Comparison of ENCODE assay signal across 23 mouse cellular contexts in the genomic region with DNA sequence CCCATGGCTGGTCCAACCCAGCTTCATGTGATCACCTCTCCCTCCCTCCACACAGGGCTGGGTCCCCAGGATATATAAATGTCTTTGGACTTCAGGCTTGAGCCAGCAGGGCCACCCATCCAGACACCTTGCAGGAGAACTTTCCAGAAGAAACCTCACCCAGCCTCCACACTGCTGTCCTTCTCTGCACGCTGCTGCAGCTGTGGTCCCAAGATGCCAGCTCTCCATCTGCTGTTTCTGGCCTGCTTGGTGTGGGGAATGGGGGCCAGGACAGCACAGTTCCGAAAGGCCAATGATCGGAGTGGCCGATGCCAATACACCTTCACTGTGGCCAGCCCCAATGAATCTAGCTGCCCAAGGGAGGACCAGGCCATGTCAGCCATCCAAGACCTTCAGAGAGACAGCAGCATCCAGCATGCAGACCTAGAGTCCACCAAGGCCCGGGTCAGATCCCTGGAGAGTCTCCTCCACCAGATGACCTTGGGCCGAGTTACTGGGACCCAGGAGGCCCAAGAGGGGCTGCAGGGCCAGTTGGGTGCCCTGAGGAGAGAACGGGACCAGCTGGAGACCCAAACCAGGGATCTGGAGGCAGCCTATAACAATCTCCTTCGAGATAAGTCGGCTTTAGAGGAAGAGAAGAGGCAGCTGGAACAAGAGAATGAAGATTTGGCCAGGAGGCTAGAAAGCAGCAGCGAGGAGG. TPM values are rescaled to one million over a fixed set of nuclear protein-coding genes. Genes with fewer than 3 reads are reported as not detected.
A peak's percentile ranks its signal among the peaks of the same experiment; 100 is the strongest.
DNase-seq lines count a peak whose midpoint lies in the region; ATAC-seq lines count a peak whose summit lies in the region.
"Had no signal": no experiment of that assay in that cellular context is flagged by ENCODE, and none has a peak within 500 bp of the region (broad histone marks: within the 10 kb centered on the region; RNA-seq: fewer than 3 reads in every experiment).

Gene Myoc (plus strand): TSS at position 105 of the 700 bp plus-strand sequence.

- no peak within 1 kb of the TSS for H3K4me2 ChIP-seq in intestine, embryonic 15.5 days (replicated peaks)
- H3K4me2 ChIP-seq: forebrain, embryonic 15.5 days; neural tube, embryonic 15.5 days had no signal

- H3K4me1 ChIP-seq in heart, embryonic 10.5 days: no peaks in the 10 kb centered on the region
- 0 out of 2 replicates have a peak, but pooled peaks cover 4% of the 10 kb centered on the region for H3K4me1 ChIP-seq in intestine, embryonic 15.5 days (replicated peaks)
- H3K4me1 ChIP-seq: neural tube, embryonic 15.5 days had no signal

- no peak for ATAC-seq in intestine, embryonic 15.5 days
- ATAC-seq: forebrain, embryonic 15.5 days; midbrain, embryonic 16.5 days had no signal

- WGBS in heart, embryonic 10.5 days: 78% methylated on average over 10 of the region's 10 CpGs
- 78% methylated on average over 10 of the region's 10 CpGs for WGBS in intestine, embryonic 15.5 days

- no peak within 1 kb of the TSS for H3K27ac ChIP-seq in heart, embryonic 10.5 days
- H3K27ac ChIP-seq in intestine, embryonic 15.5 days: no peak within 1 kb of the TSS
- H3K27ac ChIP-seq: embryonic facial prominence, embryonic 10.5 days; forebrain, embryonic 15.5 days; kidney, postnatal 0 days; midbrain, embryonic 10.5 days; neural tube, embryonic 15.5 days had no signal

- H3K9me3 ChIP-seq in heart, embryonic 10.5 days: no peaks in the 10 kb centered on the region
- no peaks in the 10 kb centered on the region for H3K9me3 ChIP-seq in intestine, embryonic 15.5 days
- H3K9me3 ChIP-seq: embryonic facial prominence, embryonic 10.5 days; forebrain, embryonic 15.5 days; midbrain, embryonic 10.5 days; neural tube, embryonic 15.5 days had no signal

- DNase-seq in cerebellum, postnatal 10 days: peak; percentile 23 to 42
- DNase-seq in cerebellum, adult 8-10 months: no peak
- DNase-seq in urinary bladder, adult 2 months (ENCODE audit: low spot score): no peak
- DNase-seq in urinary bladder, postnatal 36 days (ENCODE audit: low spot score in 2 of 2): no peak
- DNase-seq in heart, embryonic 10.5 days (ENCODE audit: low spot score): peak; percentile 61
- no peak for DNase-seq in cerebellum, adult 11-12 months
- no peak for DNase-seq in adrenal gland, postnatal 25 days
- DNase-seq: cerebellum, adult 9-10 months; kidney, adult 18-20 months; right cerebral cortex, adult 18-20 months had no signal

- H3K27me3 ChIP-seq in heart, embryonic 10.5 days (ENCODE audit: insufficient read depth, poor library complexity, severe bottlenecking): no peaks in the 10 kb centered on the region
- no peaks in the 10 kb centered on the region for H3K27me3 ChIP-seq in intestine, embryonic 15.5 days (replicated peaks)
- H3K27me3 ChIP-seq: forebrain, embryonic 15.5 days; neural tube, embryonic 15.5 days had no signal

- no peak within 1 kb of the TSS for H3K4me3 ChIP-seq in heart, embryonic 10.5 days
- no peak within 1 kb of the TSS for H3K4me3 ChIP-seq in intestine, embryonic 15.5 days (replicated peaks)
- H3K4me3 ChIP-seq: embryonic facial prominence, embryonic 10.5 days; forebrain, embryonic 15.5 days; midbrain, embryonic 10.5 days; neural tube, embryonic 15.5 days had no signal

- no peak within 1 kb of the TSS for H3K9ac ChIP-seq in intestine, embryonic 15.5 days
- H3K9ac ChIP-seq: forebrain, embryonic 15.5 days; neural tube, embryonic 15.5 days had no signal

- H3K36me3 ChIP-seq in heart, embryonic 10.5 days: no peaks in the 10 kb centered on the region
- H3K36me3 ChIP-seq in intestine, embryonic 15.5 days: no peaks in the 10 kb centered on the region
- H3K36me3 ChIP-seq: embryonic facial prominence, embryonic 10.5 days; forebrain, embryonic 15.5 days; midbrain, embryonic 10.5 days; neural tube, embryonic 15.5 days had no signal

RNA-seq across cellular contexts. Expression of gene Myoc, which starts in this region (rescaled TPM):
- 16.3 and 17.1 TPM in 2 replicates for polyA plus RNA-seq in urinary bladder, adult 2 months (2012; rRNA removed)
- not detected in 2 replicates for polyA plus RNA-seq in heart, embryonic 10.5 days (2016; fragmentation: Nextera tagmentation; extraction: Ambion mirVana)
- 0.10 and 0.21 TPM in 2 replicates for polyA plus RNA-seq in intestine, embryonic 15.5 days (2015; fragmentation: Nextera tagmentation; extraction: Ambion mirVana)
- total RNA-seq in adrenal gland, postnatal 25 days (2021): 1.2 and 1.9 TPM in 2 replicates
- total RNA-seq: common myeloid progenitor, adult 5-6 weeks; liver, adult 2 months had no signal
- polyA plus RNA-seq: embryonic facial prominence, embryonic 10.5 days; forebrain, embryonic 15.5 days; heart, embryonic 14.5 days; hindbrain, embryonic 11.5 days; limb, embryonic 11.5 days; liver, adult 2 months; liver, embryonic 16.5 days; midbrain, embryonic 10.5 days; midbrain, embryonic 16.5 days had no signal

Comparison
In these comparisons a context has a peak if more than half of its experiments do, and no peak if none do; other contexts are left out.
1. RNA of gene Myoc (polyA plus RNA-seq): 16.3 to 17.1 TPM in urinary bladder, adult 2 months; 0.10 to 0.21 TPM in intestine, embryonic 15.5 days and not detected in heart, embryonic 10.5 days; every median in the first group is over 10 times any median in the second.
2. DNase-seq: peak in cerebellum, postnatal 10 days (2 of 2); none in cerebellum, adult 8-10 months (single experiment), urinary bladder, adult 2 months (single experiment), urinary bladder, postnatal 36 days (0 of 2), cerebellum, adult 11-12 months (single experiment) and adrenal gland, postnatal 25 days (single experiment).
3. Peak in DNase-seq in heart, embryonic 10.5 days; RNA of the gene not detected or under 1 TPM.